Mouse (Mus musculus): Measurements from ENCODE around the gene Pcnx4. TPM values are rescaled to one million over a fixed set of nuclear protein-coding genes. Genes with fewer than 3 reads are reported as not detected.

Gene Pcnx4
- total and polyA plus RNA-seq, 2 experiments, result 2.3 to 4.2 TPM

GRCm38 (mm10) chr12:72525588-72525987 is 10.6 kb upstream of the Pcnx4 start:
- no peak for TF ChIP-seq CTCF (IDR thresholded peaks at IDR 0.05; ENCODE audit: low read depth, low read length)
- TF ChIP-seq POLR2A (IDR thresholded peaks at IDR 0.05; ENCODE audit: extremely low read depth, insufficient read depth, low read length), result no peak
- Histone ChIP-seq H3K27me3 (ENCODE audit: control insufficient read depth, insufficient read depth, low read length) (no peaks in the 10 kb centered on the region), H3K4me3 (ENCODE audit: insufficient read depth, low read depth, low read length) (no peak overlapping the region), H3K9ac (ENCODE audit: low read depth, low read length) (no peak overlapping the region), H3K79me2 (ENCODE audit: control insufficient read depth, insufficient read depth, low read length) (no peaks in the 10 kb centered on the region), H3K4me1 (ENCODE audit: control insufficient read depth, insufficient read depth, low read length) (no peaks in the 10 kb centered on the region), H3K36me3 (ENCODE audit: control insufficient read depth, insufficient read depth, low read length) (no peaks in the 10 kb centered on the region), H3K27ac (replicated peaks; ENCODE audit: insufficient read depth, low read depth, low read length) (no peak overlapping the region)
- WGBS, result 75% methylated on average over 4 of the region's 4 CpGs
- DNase-seq (ENCODE audit: extremely low read depth, low read depth, low spot score), result no peak

- no peak for TF ChIP-seq CTCF (IDR thresholded peaks at IDR 0.05; ENCODE audit: low read depth, low read length)
- TF ChIP-seq POLR2A (IDR thresholded peaks at IDR 0.05; ENCODE audit: extremely low read depth, insufficient read depth, low read length), result no peak
- Histone ChIP-seq H3K79me2 (ENCODE audit: control insufficient read depth, insufficient read depth, low read length) (no peaks in the 10 kb centered on the region), H3K27ac (replicated peaks; ENCODE audit: insufficient read depth, low read depth, low read length) (no peak overlapping the region), H3K9ac (ENCODE audit: low read depth, low read length) (no peak overlapping the region), H3K4me3 (ENCODE audit: insufficient read depth, low read depth, low read length) (no peak overlapping the region), H3K4me1 (ENCODE audit: control insufficient read depth, insufficient read depth, low read length) (0 out of 2 replicates have a peak, but pooled peaks cover 4% of the 10 kb centered on the region), H3K36me3 (ENCODE audit: control insufficient read depth, insufficient read depth, low read length) (no peaks in the 10 kb centered on the region), H3K27me3 (ENCODE audit: control insufficient read depth, insufficient read depth, low read length) (no peaks in the 10 kb centered on the region)
- no peak for DNase-seq (ENCODE audit: extremely low read depth, low read depth, low spot score)
- WGBS, result 82% methylated on average over 7 of the region's 7 CpGs
Observed at GRCm38 (mm10) chr12:72532303-72532702, 3.9 kb upstream of the Pcnx4 start.

- DNase-seq (ENCODE audit: extremely low read depth, low read depth, low spot score), result no peak
- H3K4me1 ChIP-seq (ENCODE audit: control insufficient read depth, insufficient read depth, low read length), result 0 out of 2 replicates have a peak, but pooled peaks cover 4% of the 10 kb centered on the region
- no peaks in the 10 kb centered on the region for H3K27me3 ChIP-seq (ENCODE audit: control insufficient read depth, insufficient read depth, low read length)
- no peak overlapping the region for H3K9ac ChIP-seq (ENCODE audit: low read depth, low read length)
- no peaks in the 10 kb centered on the region for H3K36me3 ChIP-seq (ENCODE audit: control insufficient read depth, insufficient read depth, low read length)
- TF ChIP-seq CTCF (IDR thresholded peaks at IDR 0.05; ENCODE audit: low read depth, low read length), result no peak
- no peak for TF ChIP-seq POLR2A (IDR thresholded peaks at IDR 0.05; ENCODE audit: extremely low read depth, insufficient read depth, low read length)
- WGBS, result 84% methylated on average over 6 of the region's 6 CpGs
- no peak overlapping the region for H3K4me3 ChIP-seq (ENCODE audit: insufficient read depth, low read depth, low read length)
- H3K79me2 ChIP-seq (ENCODE audit: control insufficient read depth, insufficient read depth, low read length), result no peaks in the 10 kb centered on the region
- no peak overlapping the region for H3K27ac ChIP-seq (replicated peaks; ENCODE audit: insufficient read depth, low read depth, low read length)
Observed at GRCm38 (mm10) chr12:72533986-72534385, 2.2 kb upstream of the Pcnx4 start.

GRCm38 (mm10) chr12:72535599-72535998 is 584 bp upstream of the Pcnx4 start:
- Histone ChIP-seq H3K27me3 (ENCODE audit: control insufficient read depth, insufficient read depth, low read length) (no peaks in the 10 kb centered on the region), H3K4me3 (ENCODE audit: insufficient read depth, low read depth, low read length) (no peak overlapping the region; the same call in 1 of the 2 replicates), H3K9ac (ENCODE audit: low read depth, low read length) (no peak overlapping the region), H3K79me2 (ENCODE audit: control insufficient read depth, insufficient read depth, low read length) (0 out of 2 replicates have a peak, but pooled peaks cover 2% of the 10 kb centered on the region), H3K4me1 (ENCODE audit: control insufficient read depth, insufficient read depth, low read length) (peaks cover 6% of the 10 kb centered on the region; the same call in 1 of the 2 replicates), H3K27ac (replicated peaks; ENCODE audit: insufficient read depth, low read depth, low read length) (no peak overlapping the region), H3K36me3 (ENCODE audit: control insufficient read depth, insufficient read depth, low read length) (no peaks in the 10 kb centered on the region)
- 58% methylated on average over 3 of the region's 3 CpGs for WGBS
- DNase-seq (ENCODE audit: extremely low read depth, low read depth, low spot score), result no peak
- TF ChIP-seq CTCF (IDR thresholded peaks at IDR 0.05; ENCODE audit: low read depth, low read length) (no peak), POLR2A (IDR thresholded peaks at IDR 0.05; ENCODE audit: extremely low read depth, insufficient read depth, low read length) (no peak)

- Histone ChIP-seq H3K27ac (replicated peaks; ENCODE audit: insufficient read depth, low read depth, low read length) (no peak overlapping the region), H3K27me3 (ENCODE audit: control insufficient read depth, insufficient read depth, low read length) (no peaks in the 10 kb centered on the region), H3K79me2 (ENCODE audit: control insufficient read depth, insufficient read depth, low read length) (0 out of 2 replicates have a peak, but pooled peaks cover 4% of the 10 kb centered on the region), H3K4me1 (ENCODE audit: control insufficient read depth, insufficient read depth, low read length) (peaks cover 6% of the 10 kb centered on the region; the same call in 1 of the 2 replicates), H3K4me3 (ENCODE audit: insufficient read depth, low read depth, low read length) (no peak overlapping the region), H3K36me3 (ENCODE audit: control insufficient read depth, insufficient read depth, low read length) (peaks cover 3% of the 10 kb centered on the region; the same call in 1 of the 2 replicates), H3K9ac (ENCODE audit: low read depth, low read length) (no peak overlapping the region)
- TF ChIP-seq CTCF (IDR thresholded peaks at IDR 0.05; ENCODE audit: low read depth, low read length), result no peak
- TF ChIP-seq POLR2A (IDR thresholded peaks at IDR 0.05; ENCODE audit: extremely low read depth, insufficient read depth, low read length), result no peak
- WGBS, result 96% methylated on average over 10 of the region's 10 CpGs
- no peak for DNase-seq (ENCODE audit: extremely low read depth, low read depth, low spot score)
Observed at GRCm38 (mm10) chr12:72538571-72538970, 2.4 kb downstream of the Pcnx4 start.

GRCm38 (mm10) chr12:72554347-72554746 is 18.2 kb downstream of the Pcnx4 start:
- H3K4me3 ChIP-seq (ENCODE audit: insufficient read depth, low read depth, low read length), result no peak overlapping the region
- H3K27me3 ChIP-seq (ENCODE audit: control insufficient read depth, insufficient read depth, low read length), result no peaks in the 10 kb centered on the region
- peaks cover 1% of the 10 kb centered on the region; the same call in 1 of the 2 replicates for H3K36me3 ChIP-seq (ENCODE audit: control insufficient read depth, insufficient read depth, low read length)
- TF ChIP-seq CTCF (IDR thresholded peaks at IDR 0.05; ENCODE audit: low read depth, low read length), result no peak
- TF ChIP-seq POLR2A (IDR thresholded peaks at IDR 0.05; ENCODE audit: extremely low read depth, insufficient read depth, low read length), result no peak
- H3K4me1 ChIP-seq (ENCODE audit: control insufficient read depth, insufficient read depth, low read length), result no peaks in the 10 kb centered on the region
- H3K79me2 ChIP-seq (ENCODE audit: control insufficient read depth, insufficient read depth, low read length), result no peaks in the 10 kb centered on the region
- no peak overlapping the region for H3K9ac ChIP-seq (ENCODE audit: low read depth, low read length)
- 88% methylated on average over 4 of the region's 4 CpGs for WGBS
- H3K27ac ChIP-seq (replicated peaks; ENCODE audit: insufficient read depth, low read depth, low read length), result no peak overlapping the region
- DNase-seq (ENCODE audit: extremely low read depth, low read depth, low spot score), result no peak

Measured in liver, adult 2 months (tissue).